Mouse (Mus musculus) liver, adult 2 months (tissue): ENCODE data around the gene 6430531B16Rik.

Source experiments
- CTCF ChIP-seq: fragments of 200-500 bp; IDR thresholded peaks from 2 replicates; pipeline ENCODE4 v1.5.1; 2011; ENCODE audit warnings: low read depth, low read length, control low read depth
- POLR2A ChIP-seq: fragments of 200-500 bp; IDR thresholded peaks from 2 replicates; pipeline ENCODE4 v1.6.1; 2011; ENCODE audit warnings: low read length, control low read depth; ENCODE audit not compliant: insufficient read depth; ENCODE audit errors: extremely low read depth

DNA sequence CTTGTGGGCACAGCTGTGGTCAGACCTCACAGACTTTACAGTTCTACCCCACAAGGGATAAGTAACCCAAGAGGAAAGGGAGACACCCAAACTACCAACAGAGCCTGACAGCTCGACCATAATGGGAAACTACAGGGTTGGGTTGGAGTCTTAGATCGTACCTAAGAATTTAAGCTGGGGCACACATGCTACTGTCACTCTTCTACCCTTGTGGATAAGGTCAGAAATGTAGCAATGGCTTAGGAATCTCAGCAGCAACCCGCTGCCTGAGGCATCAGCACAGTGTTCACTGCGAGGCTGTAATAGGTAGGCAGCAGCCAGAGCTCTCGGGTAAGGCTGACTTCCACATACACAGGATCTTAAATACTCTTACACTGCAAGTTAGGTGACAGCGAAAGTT is 15.0 kb upstream of the 6430531B16Rik start:
- TF ChIP-seq CTCF = no peak
- TF ChIP-seq POLR2A = no peak
